Mouse (Mus musculus): ENCODE data around the gene Tmem109. TPM values are rescaled to one million over a fixed set of nuclear protein-coding genes. Genes with fewer than 3 reads are reported as not detected.

Gene Tmem109
- polyA plus RNA-seq, 1 experiment from 2014 or later, result 68.2 TPM

DNA sequence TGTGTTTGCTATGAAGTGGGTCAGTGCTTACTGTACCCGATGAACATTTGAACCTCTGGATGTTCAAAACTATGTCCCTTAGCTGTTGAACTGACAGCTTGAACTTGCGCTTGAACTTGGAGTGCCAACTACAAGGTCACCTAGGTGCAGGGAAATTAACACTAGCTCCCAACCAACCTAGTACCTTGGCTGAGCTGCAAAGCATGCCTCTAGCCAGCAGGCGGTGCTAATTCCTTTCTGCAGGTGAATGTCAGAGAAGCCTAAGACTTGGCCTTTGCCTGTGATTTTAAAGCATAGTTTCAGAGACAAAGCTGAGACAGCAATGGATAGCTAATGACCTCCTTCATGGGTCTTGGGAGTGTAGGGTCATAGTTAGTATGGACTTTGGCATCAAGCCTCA, 26.1 kb upstream of the Tmem109 start:
- peaks cover 47% of the 10 kb centered on the region for H3K36me3 ChIP-seq
- H3K4me1 ChIP-seq, result peaks cover 46% of the 10 kb centered on the region
- no peak for DNase-seq (ENCODE audit: low spot score)
- H3K27me3 ChIP-seq (ENCODE audit: insufficient read depth, poor library complexity, severe bottlenecking), result no peaks in the 10 kb centered on the region
- no peak overlapping the region for H3K4me3 ChIP-seq
- WGBS, result 48% methylated on average over 3 of the region's 3 CpGs
- H3K9me3 ChIP-seq, result no peaks in the 10 kb centered on the region
- H3K27ac ChIP-seq, result no peak overlapping the region

- no peak for DNase-seq (ENCODE audit: low spot score)
- H3K9me3 ChIP-seq, result no peaks in the 10 kb centered on the region
- H3K4me1 ChIP-seq, result peaks cover 46% of the 10 kb centered on the region
- peak overlapping the region; percentile 79 for H3K27ac ChIP-seq
- H3K36me3 ChIP-seq, result peaks cover 69% of the 10 kb centered on the region
- H3K27me3 ChIP-seq (ENCODE audit: insufficient read depth, poor library complexity, severe bottlenecking), result no peaks in the 10 kb centered on the region
- H3K4me3 ChIP-seq, result 0 out of 2 replicates have a peak overlapping the region, but pooled peaks have one; percentile 13
- 39% methylated on average over 5 of the region's 5 CpGs for WGBS
Measured at GRCm38 (mm10) chr19:10905728-10906000, 23.9 kb upstream of the Tmem109 start.

GRCm38 (mm10) chr19:10904927-10905727, 23.3 kb upstream of the Tmem109 start:
- Histone ChIP-seq H3K4me1 (peaks cover 46% of the 10 kb centered on the region), H3K27me3 (ENCODE audit: insufficient read depth, poor library complexity, severe bottlenecking) (no peaks in the 10 kb centered on the region), H3K9me3 (no peaks in the 10 kb centered on the region), H3K4me3 (0 out of 2 replicates have a peak overlapping the region, but pooled peaks have one; percentile 13), H3K27ac (peak overlapping the region; percentile 79), H3K36me3 (peaks cover 74% of the 10 kb centered on the region)
- no peak for DNase-seq (ENCODE audit: low spot score)
- 39% methylated on average over 7 of the region's 7 CpGs for WGBS

DNA sequence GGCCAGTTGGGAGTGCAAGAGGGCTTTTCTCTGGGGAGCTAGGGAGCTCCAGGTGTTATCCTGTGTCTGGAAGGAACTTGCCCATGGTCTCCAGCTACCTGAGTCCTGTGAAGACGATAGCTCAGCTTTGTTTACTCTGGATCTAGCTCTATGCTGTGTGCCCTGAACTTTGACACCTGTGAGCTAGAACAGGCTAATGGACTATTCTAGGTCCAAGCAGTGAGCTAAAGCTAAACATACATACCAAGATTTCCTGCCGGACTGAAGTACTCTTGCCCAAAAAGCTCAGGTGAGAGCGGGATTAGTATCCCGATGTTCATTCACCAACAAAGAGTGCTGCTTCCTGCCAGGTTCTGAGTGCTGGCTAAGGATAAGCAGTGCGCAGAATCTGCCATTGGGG, 22.7 kb upstream of the Tmem109 start:
- H3K4me1 ChIP-seq, result peaks cover 44% of the 10 kb centered on the region
- H3K27ac ChIP-seq, result peak overlapping the region; percentile 42; the same call in 1 of the 2 replicates
- peaks cover 81% of the 10 kb centered on the region for H3K36me3 ChIP-seq
- H3K27me3 ChIP-seq (ENCODE audit: insufficient read depth, poor library complexity, severe bottlenecking), result no peaks in the 10 kb centered on the region
- no peaks in the 10 kb centered on the region for H3K9me3 ChIP-seq
- 85% methylated on average over 5 of the region's 5 CpGs for WGBS
- no peak for DNase-seq (ENCODE audit: low spot score)
- H3K4me3 ChIP-seq, result no peak overlapping the region

GRCm38 (mm10) chr19:10901046-10901445, 19.2 kb upstream of the Tmem109 start:
- Histone ChIP-seq H3K36me3 (peaks cover 87% of the 10 kb centered on the region), H3K27ac (no peak overlapping the region), H3K27me3 (ENCODE audit: insufficient read depth, poor library complexity, severe bottlenecking) (no peaks in the 10 kb centered on the region), H3K9me3 (no peaks in the 10 kb centered on the region), H3K4me1 (peaks cover 39% of the 10 kb centered on the region), H3K4me3 (no peak overlapping the region)
- DNase-seq (ENCODE audit: low spot score), result no peak
- WGBS, result 96% methylated on average over 5 of the region's 5 CpGs

DNA sequence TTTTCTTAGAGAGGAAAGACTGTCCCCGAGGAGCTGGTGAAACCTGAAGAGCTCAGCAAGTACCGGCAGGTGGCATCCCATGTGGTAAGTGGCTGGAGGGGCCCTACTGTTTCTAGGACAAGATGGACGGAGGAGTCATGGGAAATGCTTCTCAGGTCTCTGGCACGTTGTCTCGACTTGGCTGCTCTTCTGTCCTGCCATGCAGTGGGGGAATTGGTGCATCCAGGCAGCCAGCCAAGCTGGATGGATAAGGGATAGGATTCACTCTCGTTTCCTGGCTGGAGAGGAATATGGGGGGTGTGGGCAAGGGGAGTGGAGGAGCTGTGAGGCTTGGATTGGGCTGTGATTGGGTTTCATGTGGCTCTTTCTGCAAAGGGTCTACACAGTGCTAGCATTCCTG, 18.5 kb upstream of the Tmem109 start:
- no peak overlapping the region for H3K27ac ChIP-seq
- 81% methylated on average over 6 of the region's 6 CpGs for WGBS

GRCm38 (mm10) chr19:10897491-10897890, 15.7 kb upstream of the Tmem109 start:
- DNase-seq (ENCODE audit: low spot score), result no peak
- H3K27me3 ChIP-seq (ENCODE audit: insufficient read depth, poor library complexity, severe bottlenecking), result no peaks in the 10 kb centered on the region
- peaks cover 53% of the 10 kb centered on the region for H3K36me3 ChIP-seq
- no peak overlapping the region for H3K27ac ChIP-seq
- peaks cover 22% of the 10 kb centered on the region for H3K4me1 ChIP-seq
- no peak overlapping the region for H3K4me3 ChIP-seq
- H3K9me3 ChIP-seq, result no peaks in the 10 kb centered on the region
- WGBS, result 85% methylated on average over 8 of the region's 8 CpGs

More for the DNA sequence above, 18.5 kb upstream of the Tmem109 start:
- no peaks in the 10 kb centered on the region for H3K27me3 ChIP-seq (ENCODE audit: insufficient read depth, poor library complexity, severe bottlenecking)
- DNase-seq (ENCODE audit: low spot score), result no peak
- H3K4me1 ChIP-seq, result peaks cover 32% of the 10 kb centered on the region
- H3K4me3 ChIP-seq, result no peak overlapping the region
- H3K9me3 ChIP-seq, result no peaks in the 10 kb centered on the region
- H3K36me3 ChIP-seq, result peaks cover 80% of the 10 kb centered on the region

GRCm38 (mm10) chr19:10896849-10897248, 15.0 kb upstream of the Tmem109 start:
- Histone ChIP-seq H3K36me3 (peaks cover 46% of the 10 kb centered on the region), H3K4me1 (peaks cover 22% of the 10 kb centered on the region), H3K27ac (peak overlapping the region; percentile 59; the same call in 1 of the 2 replicates), H3K27me3 (ENCODE audit: insufficient read depth, poor library complexity, severe bottlenecking) (no peaks in the 10 kb centered on the region), H3K9me3 (no peaks in the 10 kb centered on the region), H3K4me3 (peak overlapping the region; percentile 93)
- DNase-seq (ENCODE audit: low spot score), result no peak
- 52% methylated on average over 7 of the region's 7 CpGs for WGBS

DNA sequence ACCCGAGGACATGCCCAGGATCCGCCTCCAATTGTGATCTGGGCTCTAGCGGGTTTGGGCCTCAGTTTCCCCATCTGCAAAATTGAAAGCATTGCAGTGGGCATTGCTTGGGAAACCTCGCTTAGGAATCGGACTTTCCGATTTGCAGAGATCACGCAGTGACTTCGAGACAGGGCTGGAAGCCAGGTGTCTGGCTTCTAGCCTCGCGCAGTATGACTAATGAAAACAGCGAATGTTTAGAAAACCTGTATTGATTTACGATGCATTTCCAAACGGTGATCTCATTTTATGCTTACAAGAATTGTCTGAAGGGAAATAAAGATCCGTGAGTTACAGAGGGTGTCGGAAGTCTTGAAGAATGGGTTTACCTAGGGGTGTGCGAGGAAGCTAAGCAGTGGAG, 13.9 kb upstream of the Tmem109 start:
- H3K36me3 ChIP-seq, result peaks cover 35% of the 10 kb centered on the region
- H3K4me1 ChIP-seq, result peaks cover 22% of the 10 kb centered on the region
- peak overlapping the region; percentile 92 for H3K27ac ChIP-seq
- H3K4me3 ChIP-seq, result peak overlapping the region; percentile 93
- 2% methylated on average over 16 of the region's 16 CpGs for WGBS
- no peak for DNase-seq (ENCODE audit: low spot score)
- H3K9me3 ChIP-seq, result no peaks in the 10 kb centered on the region
- H3K27me3 ChIP-seq (ENCODE audit: insufficient read depth, poor library complexity, severe bottlenecking), result no peaks in the 10 kb centered on the region

- peaks cover 22% of the 10 kb centered on the region for H3K4me1 ChIP-seq
- peak within 1 kb of the TSS; percentile 92 for H3K27ac ChIP-seq
- H3K36me3 ChIP-seq, result peaks cover 29% of the 10 kb centered on the region
- H3K27me3 ChIP-seq (ENCODE audit: insufficient read depth, poor library complexity, severe bottlenecking), result no peaks in the 10 kb centered on the region
- H3K9me3 ChIP-seq, result no peaks in the 10 kb centered on the region
- WGBS, result under 1% methylated on average over 43 of the region's 43 CpGs
- DNase-seq (ENCODE audit: low spot score), result peak; percentile 99
- peak within 1 kb of the TSS; percentile 93 for H3K4me3 ChIP-seq
Measured at GRCm38 (mm10) chr19:10895016-10895528, 13.3 kb upstream of the Tmem109 start, which contains the start of gene Prpf19. Gene Prpf19, plus strand, starts transcription at chr19:10895231.

DNA sequence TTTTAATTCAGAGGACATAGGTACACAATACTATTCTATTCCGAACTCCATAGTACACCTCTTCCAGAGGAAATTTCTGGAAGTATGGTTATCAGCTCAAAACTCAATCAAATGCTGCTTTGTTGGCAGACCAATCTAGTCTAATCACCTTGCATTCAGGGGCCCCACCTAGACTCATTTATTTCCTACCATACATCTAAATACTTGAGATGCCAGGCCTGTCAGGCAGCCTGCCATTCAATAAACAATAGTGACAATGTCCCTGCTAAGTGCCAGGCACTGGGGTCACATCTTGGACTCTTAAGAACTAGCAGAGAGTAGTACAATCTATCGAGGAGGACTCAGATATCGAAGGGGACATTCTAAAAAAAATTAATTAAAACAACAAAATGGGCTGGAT, 10.4 kb upstream of the Tmem109 start:
- WGBS, result 87% methylated on average over 3 of the region's 3 CpGs
- H3K9me3 ChIP-seq, result no peaks in the 10 kb centered on the region
- no peak for DNase-seq (ENCODE audit: low spot score)
- H3K4me1 ChIP-seq, result peaks cover 13% of the 10 kb centered on the region
- no peaks in the 10 kb centered on the region for H3K27me3 ChIP-seq (ENCODE audit: insufficient read depth, poor library complexity, severe bottlenecking)
- no peaks in the 10 kb centered on the region for H3K36me3 ChIP-seq
- H3K27ac ChIP-seq, result no peak overlapping the region
- no peak overlapping the region for H3K4me3 ChIP-seq

- no peaks in the 10 kb centered on the region for H3K27me3 ChIP-seq (ENCODE audit: insufficient read depth, poor library complexity, severe bottlenecking)
- H3K4me1 ChIP-seq, result peaks cover 22% of the 10 kb centered on the region
- DNase-seq (ENCODE audit: low spot score), result no peak
- H3K27ac ChIP-seq, result peak overlapping the region; percentile 93
- 3% methylated on average over 14 of the region's 14 CpGs for WGBS
- peak overlapping the region; percentile 74 for H3K4me3 ChIP-seq
- no peaks in the 10 kb centered on the region; the same call in 1 of the 2 replicates for H3K36me3 ChIP-seq
- H3K9me3 ChIP-seq, result no peaks in the 10 kb centered on the region
Measured at GRCm38 (mm10) chr19:10880975-10881425, 801 bp downstream of the Tmem109 start.

Measured in heart, embryonic 10.5 days (tissue).